Mouse (Mus musculus): ENCODE measurements around the gene Plk3. TPM values are rescaled to one million over a fixed set of nuclear protein-coding genes. Genes with fewer than 3 reads are reported as not detected.
"Not testable (repeated sequence)": the region's sequence is repeated elsewhere in the genome, so short reads cannot be mapped to it uniquely, and the experiment has no call there.

The Plk3 gene
- total RNA-seq (2021), result 1 to 10 TPM; 3.7 to 4.3 TPM

- DNase-seq, result peak; percentile 98
- intact Hi-C loops (cut with DNase I), result no loop called here
Measured at GRCm38 (mm10) chr4:117133817-117134600, at the start of gene Plk3. Plk3 (minus strand) TSS chr4:117133963.

GRCm38 (mm10) chr4:117182759-117183096, 49.0 kb upstream of the Plk3 start:
- DNase-seq; intact Hi-C loops (cut with DNase I): not testable (repeated sequence)

GRCm38 (mm10) chr4:117181863-117182758, 48.3 kb upstream of the Plk3 start, which contains the start of gene Kif2c:
Kif2c (minus strand) TSS chr4:117182639.
- intact Hi-C loops (cut with DNase I), result no loop called here
- peak; percentile 94 to 96 for DNase-seq

- DNase-seq, result no peak
- intact Hi-C loops (cut with DNase I), result no loop called here
Measured at GRCm38 (mm10) chr4:117169936-117170335, 36.2 kb upstream of the Plk3 start.

- intact Hi-C loops (cut with DNase I), result no loop called here
- DNase-seq, result no peak
Measured at GRCm38 (mm10) chr4:117161183-117161582, 27.4 kb upstream of the Plk3 start.

- intact Hi-C loops (cut with DNase I), result no loop called here
- no peak for DNase-seq
Measured at GRCm38 (mm10) chr4:117159666-117160065, 25.9 kb upstream of the Plk3 start.

- DNase-seq, result no peak
- intact Hi-C loops (cut with DNase I), result no loop called here
Measured at GRCm38 (mm10) chr4:117156372-117156771, 22.6 kb upstream of the Plk3 start.

- intact Hi-C loops (cut with DNase I), result no loop called here
- DNase-seq, result peak; percentile 92 to 93
Measured at GRCm38 (mm10) chr4:117155792-117156355, 22.1 kb upstream of the Plk3 start, which contains the start of gene Rps8. Rps8 (minus strand) TSS chr4:117156243.

- intact Hi-C loops (cut with DNase I), result no loop called here
- no peak for DNase-seq
Measured at GRCm38 (mm10) chr4:117155020-117155791, 21.4 kb upstream of the Plk3 start.

- no peak for DNase-seq
- intact Hi-C loops (cut with DNase I), result no loop called here
Measured at GRCm38 (mm10) chr4:117152714-117153113, 19.0 kb upstream of the Plk3 start.

GRCm38 (mm10) chr4:117151416-117151815, 17.7 kb upstream of the Plk3 start:
- intact Hi-C loops (cut with DNase I), result no loop called here
- no peak for DNase-seq

GRCm38 (mm10) chr4:117150212-117150733, 16.5 kb upstream of the Plk3 start:
- DNase-seq, result no peak
- intact Hi-C loops (cut with DNase I), result no loop called here

GRCm38 (mm10) chr4:117149291-117150211, 15.8 kb upstream of the Plk3 start:
- DNase-seq, result no peak
- intact Hi-C loops (cut with DNase I), result no loop called here

- intact Hi-C loops (cut with DNase I), result no loop called here
- DNase-seq, result no peak
Measured at GRCm38 (mm10) chr4:117148815-117149214, 15.1 kb upstream of the Plk3 start.

GRCm38 (mm10) chr4:117148047-117148713, 14.4 kb upstream of the Plk3 start:
- DNase-seq, result no peak
- intact Hi-C loops (cut with DNase I), result no loop called here

GRCm38 (mm10) chr4:117146176-117146575, 12.4 kb upstream of the Plk3 start:
- DNase-seq, result peak; percentile 75 to 92
- intact Hi-C loops (cut with DNase I), result no loop called here

GRCm38 (mm10) chr4:117145248-117145647, 11.5 kb upstream of the Plk3 start:
- intact Hi-C loops (cut with DNase I), result no loop called here
- DNase-seq, result no peak

- intact Hi-C loops (cut with DNase I), result no loop called here
- DNase-seq, result no peak
Measured at GRCm38 (mm10) chr4:117143023-117143422, 9.3 kb upstream of the Plk3 start.

- intact Hi-C loops (cut with DNase I), result loop anchor here (1.0 to 2.0 kb wide), 2 partner anchors 138 to 312 kb away; no protein-coding TSS in a partner anchor
- DNase-seq, result no peak
Measured at GRCm38 (mm10) chr4:117140613-117141012, 6.8 kb upstream of the Plk3 start.

Data from heart, postnatal 10 days (tissue).